Mouse (Mus musculus) olfactory bulb, adult 2 months (tissue): ENCODE results near the gene Lpin2.

ENCODE experiments used
- CTCF ChIP-seq: fragments of 200-500 bp; IDR thresholded peaks from 2 replicates; pipeline ENCODE4 v1.5.1; 2012; ENCODE audit warnings: low read depth, mild to moderate bottlenecking, low read length, moderate library complexity; ENCODE audit not compliant: insufficient read depth
- POLR2A ChIP-seq: fragments of 200-500 bp; IDR thresholded peaks from 2 replicates; pipeline ENCODE4 v1.6.1; 2012; ENCODE audit warnings: mild to moderate bottlenecking, low read depth, low read length, moderate library complexity; ENCODE audit not compliant: insufficient read depth

GRCm38 (mm10) chr17:71208921-71209320 lies 26.6 kb downstream of the Lpin2 start:
- TF ChIP-seq POLR2A (no peak), CTCF (no peak)
